Comparison of ENCODE assay signal across 10 mouse cellular contexts in genomic region chr7:84119216-84120105, GRCm38 (mm10). TPM values are rescaled to one million over a fixed set of nuclear protein-coding genes. Genes with fewer than 3 reads are reported as not detected.
A peak's percentile ranks its signal among the peaks of the same experiment; 100 is the strongest.
DNase-seq lines count a peak whose midpoint lies in the region; ATAC-seq and TF ChIP-seq lines count a peak whose summit lies in the region.
"Had no signal": no experiment of that assay in that cellular context is flagged by ENCODE, and none has a peak within 500 bp of the region (broad histone marks: within the 10 kb centered on the region; RNA-seq: fewer than 3 reads in every experiment).

No protein-coding gene starts in this region.

- peaks cover 48% of the 10 kb centered on the region for H3K79me2 ChIP-seq in MEL (ENCODE audit: control insufficient read depth, insufficient read depth, low read length, poor library complexity)

- no peak for TF ChIP-seq POLR2A in MEL (IDR thresholded peaks at IDR 0.05; ENCODE audit: control insufficient read depth in 1 of 2, insufficient read depth in 1 of 2, low read depth in 1 of 2, low read length in 2 of 2, poor library complexity in 1 of 2)

- no peak overlapping the region for H3K4me3 ChIP-seq in kidney, embryonic 14.5 days (ENCODE audit: low read length)
- no peak overlapping the region for H3K4me3 ChIP-seq in MEL (ENCODE audit: control insufficient read depth in 1 of 2, insufficient read depth in 1 of 2, low read depth in 2 of 2, low read length in 2 of 2)
- H3K4me3 ChIP-seq: megakaryocyte, embryonic 14.5 days had no signal

- H3K4me1 ChIP-seq in kidney, embryonic 14.5 days (ENCODE audit: control insufficient read depth, insufficient read depth, low read length) = peaks cover 41% of the 10 kb centered on the region
- H3K4me1 ChIP-seq in MEL (ENCODE audit: control insufficient read depth in 1 of 2, insufficient read depth in 2 of 2, low read length in 2 of 2) = peaks cover 23 to 40% of the 10 kb centered on the region in 2 experiments

- TF ChIP-seq EP300 in MEL (IDR thresholded peaks at IDR 0.05; ENCODE audit: low read depth in 1 of 2, low read length in 2 of 2) = no peak; a peak in 1 of 4 replicates

- no peaks in the 10 kb centered on the region for H3K36me3 ChIP-seq in kidney, embryonic 14.5 days (ENCODE audit: control insufficient read depth, insufficient read depth, low read length)
- peaks cover under 1 to 49% of the 10 kb centered on the region in 2 experiments; a peak in 3 of 4 replicates for H3K36me3 ChIP-seq in MEL (ENCODE audit: control insufficient read depth in 1 of 2, insufficient read depth in 2 of 2, low read length in 2 of 2)

- TF ChIP-seq CTCF in MEL (IDR thresholded peaks at IDR 0.05 in 2 of 3, conservative IDR thresholded peaks at IDR 0.05 in 1 of 3; ENCODE audit: control insufficient read depth in 1 of 3, insufficient read depth in 1 of 3, low read depth in 2 of 3, low read length in 3 of 3, poor library complexity in 1 of 3, severe bottlenecking in 1 of 3) = no peak

- no peak overlapping the region for H3K9ac ChIP-seq in kidney, embryonic 14.5 days (ENCODE audit: low read depth, low read length)
- no peak overlapping the region for H3K9ac ChIP-seq in MEL (ENCODE audit: control insufficient read depth, low read depth, low read length, poor library complexity, severe bottlenecking)

- no peak for DNase-seq in kidney, postnatal 4 days
- peak; percentile 58 for DNase-seq in MEL (ENCODE audit: low read depth, low spot score)
- no peak for DNase-seq in MN1 (ENCODE audit: low spot score)
- no peak for DNase-seq in left cerebral cortex, adult 9 months (ENCODE audit: low spot score in 2 of 2)
- no peak for DNase-seq in cerebellum, adult 18-20 months

- no peak for TF ChIP-seq RAD21 in MEL (IDR thresholded peaks at IDR 0.05; ENCODE audit: low read depth, low read length)

- no peak overlapping the region for H3K27ac ChIP-seq in kidney, embryonic 14.5 days (ENCODE audit: low read depth, low read length)
- 0 out of 2 replicates have a peak overlapping the region, but pooled peaks have one; percentile 12 for H3K27ac ChIP-seq in MEL (ENCODE audit: control insufficient read depth, low read depth, low read length)

- no peaks in the 10 kb centered on the region for H3K27me3 ChIP-seq in kidney, embryonic 14.5 days (ENCODE audit: control insufficient read depth, insufficient read depth, low read length)
- no peaks in the 10 kb centered on the region for H3K27me3 ChIP-seq in MEL (ENCODE audit: control insufficient read depth in 1 of 2, insufficient read depth in 2 of 2, low read length in 2 of 2)
- H3K27me3 ChIP-seq: megakaryocyte, embryonic 14.5 days had no signal

- H3K9me3 ChIP-seq in kidney, embryonic 14.5 days (ENCODE audit: control insufficient read depth, low read length) = no peaks in the 10 kb centered on the region
- no peaks in the 10 kb centered on the region for H3K9me3 ChIP-seq in MEL (replicated peaks; ENCODE audit: insufficient read depth, low read length)
- H3K9me3 ChIP-seq: megakaryocyte, embryonic 14.5 days had no signal

- H3K4me2 ChIP-seq in kidney, embryonic 14.5 days (replicated peaks; ENCODE audit: low read depth, low read length) = no peak overlapping the region

- 38% methylated on average over 12 of the region's 12 CpGs for WGBS in kidney, embryonic 14.5 days

- ATAC-seq in kidney, embryonic 14.5 days (ENCODE audit: low FRiP score, low TSS enrichment) = peak; percentile 76
- 0 out of 4 replicates have a peak, but pooled peaks have one; percentile 1 to 36 for ATAC-seq in hematopoietic stem cell, adult 5-6 weeks (replicated peaks in 1 of 2; ENCODE audit: insufficient read depth in 1 of 2, low FRiP score in 2 of 2, low TSS enrichment in 1 of 2, low read depth in 1 of 2, poor library complexity in 2 of 2, severe bottlenecking in 2 of 2)
- peak; percentile 51 for ATAC-seq in neutrophil, adult 5-6 weeks (ENCODE audit: extremely low read depth, insufficient number of reproducible peaks, low FRiP score, poor library complexity, severe bottlenecking)

TF ChIP-seq in MEL, 35 proteins besides CTCF, POLR2A, EP300 and RAD21:
- TF ChIP-seq USF2 (IDR thresholded peaks at IDR 0.05; ENCODE audit: borderline replicate concordance in 1 of 2, insufficient read depth in 1 of 2, low read depth in 1 of 2, low read length in 2 of 2) = no peak
- TF ChIP-seq ZNF384 (IDR thresholded peaks at IDR 0.05; ENCODE audit: low read depth, low read length) = no peak
- no peak for TF ChIP-seq ZMIZ1 (IDR thresholded peaks at IDR 0.05; ENCODE audit: low read depth, low read length)
- TF ChIP-seq POLR2AphosphoS2 (IDR thresholded peaks at IDR 0.05; ENCODE audit: low read length) = no peak
- TF ChIP-seq GATA1 (IDR thresholded peaks at IDR 0.05; ENCODE audit: low read depth, low read length) = no peak
- no peak for TF ChIP-seq TBP (IDR thresholded peaks at IDR 0.05; ENCODE audit: low read depth, low read length)
- no peak for TF ChIP-seq NELFE (IDR thresholded peaks at IDR 0.05; ENCODE audit: low read depth, low read length)
- no peak for TF ChIP-seq JUND (IDR thresholded peaks at IDR 0.05; ENCODE audit: low read depth, low read length)
- TF ChIP-seq CHD1 (IDR thresholded peaks at IDR 0.05; ENCODE audit: low read depth, low read length) = no peak

RNA-seq across cellular contexts. Expression of gene Abhd17c, which starts 32.2 kb away (rescaled TPM):
- 37.8 and 49.3 TPM in 2 replicates for polyA plus RNA-seq in kidney, embryonic 14.5 days (2014; fragmentation: Nextera tagmentation; extraction: Ambion mirVana)
- 33.5 and 34.0 TPM in 2 replicates for total RNA-seq in MEL (2012; rRNA removed)
- 10 to 100 TPM in 1 of 2 experiments, not detected in 1; 55.7 TPM for polyA plus RNA-seq in MEL (2012; ENCODE audit: insufficient read depth in 1 of 2, insufficient read length in 2 of 2, low read depth in 1 of 2, low replicate concordance in 2 of 2, missing spikeins in 1 of 2)
- 11.9 and 15.8 TPM in 2 replicates for total RNA-seq in hematopoietic stem cell, adult 5-6 weeks (2017)
- 6.6 and 8.6 TPM in 2 replicates for total RNA-seq in neutrophil, adult 5-6 weeks (2017)

RNA-seq across cellular contexts. Expression of gene Cemip, which starts 33.2 kb away (rescaled TPM):
- 0.16 and 0.36 TPM in 2 replicates for polyA plus RNA-seq in kidney, embryonic 14.5 days (2014; fragmentation: Nextera tagmentation; extraction: Ambion mirVana)
- not detected in 2 replicates for total RNA-seq in MEL (2012; rRNA removed)
- polyA plus RNA-seq in MEL (2012; ENCODE audit: insufficient read depth in 1 of 2, insufficient read length in 2 of 2, low read depth in 1 of 2, low replicate concordance in 2 of 2, missing spikeins in 1 of 2) = not detected
- not detected in 2 replicates for total RNA-seq in hematopoietic stem cell, adult 5-6 weeks (2017)
- not detected in 2 replicates for total RNA-seq in neutrophil, adult 5-6 weeks (2017)
- total RNA-seq: common myeloid progenitor, adult 5-6 weeks had no signal

Comparison
In these comparisons a context has a peak if more than half of its experiments do, and no peak if none do; other contexts are left out.
1. ATAC-seq: peak in every context shown above with its lines; median percentile 76 in kidney, embryonic 14.5 days; 51 in neutrophil, adult 5-6 weeks; 18 in hematopoietic stem cell, adult 5-6 weeks.